Mouse (Mus musculus): ENCODE measurements at regions not wholly inside any gene's neighbourhood (a gene's known extent, or its start where the extent isn't known, plus 50 kb on each side); places are given as distances from the start of the nearest gene placed in this dataset.
A peak's percentile ranks its signal among the peaks of the same experiment; 100 is the strongest.

GRCm38 (mm10) chr5:44943023-44943921 is 143.8 kb upstream of the Ldb2 start:
- H3K27ac ChIP-seq (ENCODE audit: insufficient read depth, low read depth, low read length), result no peak overlapping the region
- TF ChIP-seq POLR2A (IDR thresholded peaks at IDR 0.05; ENCODE audit: insufficient read depth, low read depth, low read length), result no peak
- no peak for TF ChIP-seq CTCF (IDR thresholded peaks at IDR 0.05; ENCODE audit: insufficient read depth, low read depth, low read length)
- H3K4me3 ChIP-seq (ENCODE audit: insufficient read depth, low read depth, low read length), result no peak overlapping the region
- WGBS, result 57% methylated on average over 7 of the region's 7 CpGs
- no peaks in the 10 kb centered on the region for H3K4me1 ChIP-seq (ENCODE audit: control insufficient read depth, insufficient read depth, low read length)

DNA sequence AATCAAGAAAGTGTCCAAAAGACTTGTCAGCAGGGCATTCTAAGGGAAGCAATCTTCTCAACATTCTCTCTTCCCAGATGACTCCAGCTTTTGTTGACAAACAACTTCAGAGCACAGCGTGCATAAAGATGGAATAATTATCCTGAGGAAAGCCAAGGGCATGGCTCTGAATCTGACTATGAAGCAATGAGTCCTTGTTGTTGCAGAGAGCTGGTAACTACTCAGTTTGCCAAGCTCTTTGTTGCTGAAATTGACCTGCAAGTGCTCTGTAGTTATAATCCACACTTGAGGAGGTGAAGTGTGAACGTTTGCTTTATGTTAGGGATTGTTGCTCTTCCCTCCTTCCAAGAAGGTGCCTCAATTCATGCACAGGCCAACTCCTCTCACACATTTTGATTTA is 143.1 kb upstream of the Ldb2 start:
- H3K4me1 ChIP-seq (ENCODE audit: control insufficient read depth, insufficient read depth, low read length), result no peaks in the 10 kb centered on the region
- TF ChIP-seq CTCF (IDR thresholded peaks at IDR 0.05; ENCODE audit: insufficient read depth, low read depth, low read length) (no peak), POLR2A (IDR thresholded peaks at IDR 0.05; ENCODE audit: insufficient read depth, low read depth, low read length) (no peak)
- WGBS, result 47% methylated on average over 2 of the region's 2 CpGs
- no peak overlapping the region for H3K27ac ChIP-seq (ENCODE audit: insufficient read depth, low read depth, low read length)
- H3K4me3 ChIP-seq (ENCODE audit: insufficient read depth, low read depth, low read length), result no peak overlapping the region

- TF ChIP-seq CTCF (IDR thresholded peaks at IDR 0.05; ENCODE audit: insufficient read depth, low read depth, low read length) (no peak), POLR2A (IDR thresholded peaks at IDR 0.05; ENCODE audit: insufficient read depth, low read depth, low read length) (no peak)
- 63% methylated on average over 2 of the region's 2 CpGs for WGBS
- no peak overlapping the region for H3K27ac ChIP-seq (ENCODE audit: insufficient read depth, low read depth, low read length)
- no peaks in the 10 kb centered on the region for H3K4me1 ChIP-seq (ENCODE audit: control insufficient read depth, insufficient read depth, low read length)
- H3K4me3 ChIP-seq (ENCODE audit: insufficient read depth, low read depth, low read length), result no peak overlapping the region
Observed at GRCm38 (mm10) chr5:44925476-44925875, 126.0 kb upstream of the Ldb2 start.

DNA sequence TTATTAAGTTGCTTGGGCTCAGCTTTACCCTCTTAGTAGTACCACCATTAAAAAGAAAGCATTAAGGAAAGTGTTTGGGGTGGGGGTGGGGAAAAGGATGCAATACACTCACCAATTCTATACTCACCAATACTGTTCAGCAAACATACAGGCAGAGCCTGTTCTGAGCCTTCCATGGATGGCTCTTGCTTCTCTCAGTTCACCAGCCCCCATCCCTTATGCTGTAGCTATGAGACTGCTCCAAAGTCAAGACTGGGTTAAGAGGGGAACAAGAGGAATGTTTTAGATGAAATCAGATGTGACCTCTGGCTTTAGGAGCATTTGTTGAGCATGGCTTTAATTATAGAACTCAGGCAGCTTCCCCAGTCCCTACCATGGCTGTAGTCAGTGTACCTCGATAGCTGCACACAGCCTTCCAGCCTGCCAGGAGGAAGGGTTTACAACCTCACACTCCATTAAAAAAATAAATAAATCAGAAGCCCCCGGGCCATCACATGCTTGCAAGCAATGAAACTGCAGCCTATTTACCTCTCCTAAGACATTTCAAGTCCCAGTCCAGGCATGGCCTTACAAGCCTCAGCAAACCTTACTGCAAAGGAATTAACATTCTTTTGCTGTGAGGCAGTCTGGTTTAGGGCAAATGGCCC is 122.8 kb upstream of the Ldb2 start:
- Histone ChIP-seq H3K4me3 (ENCODE audit: insufficient read depth, low read depth, low read length) (no peak overlapping the region), H3K4me1 (ENCODE audit: control insufficient read depth, insufficient read depth, low read length) (no peaks in the 10 kb centered on the region), H3K27ac (ENCODE audit: insufficient read depth, low read depth, low read length) (no peak overlapping the region)
- WGBS, result 72% methylated on average over 2 of the region's 2 CpGs
- TF ChIP-seq POLR2A (IDR thresholded peaks at IDR 0.05; ENCODE audit: insufficient read depth, low read depth, low read length), result no peak
- TF ChIP-seq CTCF (IDR thresholded peaks at IDR 0.05; ENCODE audit: insufficient read depth, low read depth, low read length), result no peak

DNA sequence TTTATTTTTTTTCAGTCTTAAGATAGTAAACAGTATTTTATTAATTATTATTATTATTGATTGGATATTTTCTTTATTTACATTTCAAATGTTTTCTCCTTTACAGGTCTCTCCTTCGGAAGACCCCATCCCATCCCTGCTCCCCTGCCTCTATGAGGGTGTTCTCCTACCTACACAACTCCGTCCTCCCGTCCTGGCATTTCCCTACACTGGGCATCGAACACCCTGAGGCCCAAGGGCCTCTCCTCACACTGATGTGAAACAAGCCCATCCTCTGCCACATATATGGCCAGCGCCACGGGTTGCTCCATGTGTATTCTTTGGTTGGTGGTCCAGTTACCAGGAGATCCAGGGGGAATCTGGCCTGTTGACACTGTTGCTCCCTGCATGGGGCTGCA is 118.3 kb upstream of the Ldb2 start:
- no peaks in the 10 kb centered on the region for H3K4me1 ChIP-seq (ENCODE audit: control insufficient read depth, insufficient read depth, low read length)
- TF ChIP-seq CTCF (IDR thresholded peaks at IDR 0.05; ENCODE audit: insufficient read depth, low read depth, low read length) (no peak), POLR2A (IDR thresholded peaks at IDR 0.05; ENCODE audit: insufficient read depth, low read depth, low read length) (no peak)
- no peak overlapping the region for H3K4me3 ChIP-seq (ENCODE audit: insufficient read depth, low read depth, low read length)
- 96% methylated on average over 6 of the region's 6 CpGs for WGBS
- H3K27ac ChIP-seq (ENCODE audit: insufficient read depth, low read depth, low read length), result no peak overlapping the region

GRCm38 (mm10) chr5:44917173-44917815 is 117.8 kb upstream of the Ldb2 start:
- TF ChIP-seq POLR2A (IDR thresholded peaks at IDR 0.05; ENCODE audit: insufficient read depth, low read depth, low read length), result no peak
- TF ChIP-seq CTCF (IDR thresholded peaks at IDR 0.05; ENCODE audit: insufficient read depth, low read depth, low read length), result no peak
- Histone ChIP-seq H3K27ac (ENCODE audit: insufficient read depth, low read depth, low read length) (no peak overlapping the region), H3K4me3 (ENCODE audit: insufficient read depth, low read depth, low read length) (0 out of 2 replicates have a peak overlapping the region, but pooled peaks have one; percentile 7), H3K4me1 (ENCODE audit: control insufficient read depth, insufficient read depth, low read length) (no peaks in the 10 kb centered on the region)
- 9% methylated on average over 16 of the region's 16 CpGs for WGBS

DNA sequence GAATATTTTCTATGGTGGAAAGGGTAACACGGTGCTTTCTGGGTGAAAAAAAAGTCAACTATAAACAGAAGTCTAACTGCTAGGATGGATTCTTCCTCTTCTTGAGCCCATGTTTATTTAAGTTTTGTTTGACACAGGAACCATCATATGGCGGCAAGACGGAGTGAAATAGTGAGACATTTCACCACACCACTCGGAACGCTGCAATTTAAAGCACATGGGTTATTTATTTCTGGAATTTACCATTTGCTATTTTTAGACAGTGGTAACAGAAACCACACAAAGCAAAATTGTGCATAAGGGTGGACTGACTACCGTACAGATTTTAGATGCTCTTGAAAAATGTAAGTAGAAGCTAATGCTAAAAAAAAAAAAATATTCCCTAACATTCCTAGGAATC is 103.1 kb upstream of the Ldb2 start:
- 33% methylated on average over 6 of the region's 6 CpGs for WGBS
- Histone ChIP-seq H3K4me3 (ENCODE audit: insufficient read depth, low read depth, low read length) (no peak overlapping the region), H3K27ac (ENCODE audit: insufficient read depth, low read depth, low read length) (no peak overlapping the region), H3K4me1 (ENCODE audit: control insufficient read depth, insufficient read depth, low read length) (no peaks in the 10 kb centered on the region)
- TF ChIP-seq CTCF (IDR thresholded peaks at IDR 0.05; ENCODE audit: insufficient read depth, low read depth, low read length) (no peak), POLR2A (IDR thresholded peaks at IDR 0.05; ENCODE audit: insufficient read depth, low read depth, low read length) (no peak)

GRCm38 (mm10) chr5:44886566-44887070 is 87.1 kb upstream of the Ldb2 start:
- Histone ChIP-seq H3K27ac (ENCODE audit: insufficient read depth, low read depth, low read length) (no peak overlapping the region), H3K4me1 (ENCODE audit: control insufficient read depth, insufficient read depth, low read length) (no peaks in the 10 kb centered on the region), H3K4me3 (ENCODE audit: insufficient read depth, low read depth, low read length) (no peak overlapping the region)
- WGBS, result 50% methylated on average over 4 of the region's 4 CpGs
- no peak for TF ChIP-seq POLR2A (IDR thresholded peaks at IDR 0.05; ENCODE audit: insufficient read depth, low read depth, low read length)
- TF ChIP-seq CTCF (IDR thresholded peaks at IDR 0.05; ENCODE audit: insufficient read depth, low read depth, low read length), result no peak

Data from olfactory bulb, adult 2 months (tissue).